Mouse (Mus musculus) ES-E14 (cell line): ENCODE measurements around the gene Kcng3. TPM values are rescaled to one million over a fixed set of nuclear protein-coding genes. Genes with fewer than 3 reads are reported as not detected.

Experiments
- DNase-seq: peaks from one replicate; pipeline ENCODE4 v3.0.0-alpha.2; 2013; ENCODE audit warnings: low read depth, low spot score
- H3K27ac ChIP-seq: 2 replicates; pipeline ENCODE4 v1.5.1; 2012; ENCODE audit warnings: low read depth, mild to moderate bottlenecking, low read length, moderate library complexity, mixed read lengths; ENCODE audit not compliant: poor library complexity, insufficient read depth, severe bottlenecking
- H3K36me3 ChIP-seq: 2 replicates; pipeline ENCODE4 v1.6.1; 2012; ENCODE audit warnings: mild to moderate bottlenecking, low read length, moderate library complexity, mixed read lengths; ENCODE audit not compliant: control insufficient read depth, poor library complexity, insufficient read depth, severe bottlenecking
- H3K4me1 ChIP-seq, 2 experiments: fragments of 150-350 bp in 1 of 2; sonication (generic) in 1 of 2; 2 replicates each; pipeline ENCODE4 v1.6.1; 2012; ENCODE audit warnings: low read length in 2 of 2, mild to moderate bottlenecking in 1 of 2, mixed read lengths in 1 of 2; ENCODE audit not compliant: control insufficient read depth in 2 of 2, insufficient read depth in 2 of 2, poor library complexity in 1 of 2
- H3K4me3 ChIP-seq, 2 experiments: fragments of 150-350 bp in 1 of 2; sonication (generic) in 1 of 2; 2 replicates each; pipeline ENCODE4 v1.5.1; 2012; ENCODE audit warnings: low read length in 2 of 2, low read depth in 1 of 2, mild to moderate bottlenecking in 1 of 2, mixed read lengths in 1 of 2; ENCODE audit not compliant: insufficient read depth in 1 of 2, poor library complexity in 1 of 2, severe bottlenecking in 1 of 2
- H3K9ac ChIP-seq: 2 replicates; pipeline ENCODE4 v1.6.1; 2012; ENCODE audit warnings: low read depth, mild to moderate bottlenecking, low read length, mixed read lengths; ENCODE audit not compliant: poor library complexity, insufficient read depth, severe bottlenecking
- H3K9me3 ChIP-seq: fragments of 150-350 bp; sonication (generic); 2 replicates; pipeline ENCODE4 v1.6.1; 2012; ENCODE audit warnings: low read depth, mild to moderate bottlenecking, low read length; ENCODE audit not compliant: control insufficient read depth, insufficient read depth
- CHD2 ChIP-seq: IDR thresholded peaks from 2 replicates; pipeline ENCODE4 v1.6.1; 2014; ENCODE audit warnings: mild to moderate bottlenecking, low read depth, low read length, inconsistent platforms
- HCFC1 ChIP-seq: IDR thresholded peaks from 2 replicates; pipeline ENCODE4 v1.6.1; 2012; ENCODE audit warnings: low read length, inconsistent platforms, borderline replicate concordance; ENCODE audit not compliant: insufficient read depth
- MAFK ChIP-seq: IDR thresholded peaks from 2 replicates; pipeline ENCODE4 v1.6.1; 2014; ENCODE audit warnings: mild to moderate bottlenecking, low read depth, low read length, inconsistent platforms; ENCODE audit not compliant: insufficient read depth
- ZC3H11A ChIP-seq: IDR thresholded peaks from 2 replicates; pipeline ENCODE4 v1.6.1; 2012; ENCODE audit warnings: low read depth, mild to moderate bottlenecking, inconsistent platforms, low read length, borderline replicate concordance
- ZNF384 ChIP-seq: IDR thresholded peaks from 2 replicates; pipeline ENCODE4 v1.6.1; 2012; ENCODE audit warnings: low read depth, low read length, inconsistent platforms
- in situ Hi-C, 2 experiments: fragments of 600-800 bp; cut with MboI; formaldehyde crosslinking; loops; one replicate each; pipeline ENCODE4 v1.15.1; 2025; ENCODE audit warnings: low sequenced_read_pairs in 2 of 2, inconsistent platforms in 1 of 2; ENCODE audit not compliant: unreplicated experiment in 2 of 2
- total RNA-seq: library from RNA; depleted of rRNA; stranded (reverse); fragments of 300-350 nt; gene quantifications from 2 replicates; pipeline ENCODE4 v1.2.3, GENCODE M21; 2012

The Kcng3 gene
- total RNA-seq, 1 experiment: 0.98 TPM

- H3K4me3 ChIP-seq: no peak overlapping the region
- no peak overlapping the region for H3K27ac ChIP-seq
- peaks cover 0 to 9% of the 10 kb centered on the region in 2 experiments; a peak in 1 of 4 replicates for H3K4me1 ChIP-seq
- H3K9me3 ChIP-seq: no peaks in the 10 kb centered on the region
- TF ChIP-seq HCFC1: no peak
- no peak for TF ChIP-seq MAFK
- no peak for TF ChIP-seq ZNF384
- no peak for TF ChIP-seq ZC3H11A
- H3K9ac ChIP-seq: no peak overlapping the region
- no peaks in the 10 kb centered on the region for H3K36me3 ChIP-seq
- in situ Hi-C loops: no loop called here
- DNase-seq: no peak
These were observed 69.3 kb downstream of the Kcng3 start for GRCm38 (mm10) chr17:83562153-83563010.

- Histone ChIP-seq H3K9ac (no peak overlapping the region), H3K27ac (no peak overlapping the region), H3K4me1 (peaks cover 0 to 3% of the 10 kb centered on the region in 2 experiments; a peak in 1 of 4 replicates), H3K36me3 (peaks cover 2% of the 10 kb centered on the region; the same call in 1 of the 2 replicates), H3K9me3 (no peaks in the 10 kb centered on the region), H3K4me3 (no peak overlapping the region)
- DNase-seq: no peak
- no peak for TF ChIP-seq HCFC1
- TF ChIP-seq ZC3H11A: no peak
- no peak for TF ChIP-seq ZNF384
- TF ChIP-seq MAFK: no peak
- TF ChIP-seq CHD2: no peak
- in situ Hi-C loops: no loop called here
These were observed 72.6 kb downstream of the Kcng3 start for GRCm38 (mm10) chr17:83559081-83559480.

- Histone ChIP-seq H3K9me3 (no peaks in the 10 kb centered on the region), H3K4me3 (no peak overlapping the region), H3K4me1 (peaks cover 0 to 2% of the 10 kb centered on the region in 2 experiments; a peak in 1 of 4 replicates), H3K9ac (no peak overlapping the region), H3K36me3 (peaks cover 2% of the 10 kb centered on the region; the same call in 1 of the 2 replicates), H3K27ac (no peak overlapping the region)
- TF ChIP-seq ZNF384: no peak
- no peak for TF ChIP-seq ZC3H11A
- no peak for TF ChIP-seq MAFK
- no peak for DNase-seq
- in situ Hi-C loops: no loop called here
These were observed 75.9 kb downstream of the Kcng3 start for GRCm38 (mm10) chr17:83555836-83556235.

- Histone ChIP-seq H3K9me3 (no peaks in the 10 kb centered on the region), H3K4me1 (peaks cover 0 to 2% of the 10 kb centered on the region in 2 experiments; a peak in 1 of 4 replicates), H3K4me3 (no peak overlapping the region), H3K9ac (no peak overlapping the region), H3K27ac (peak overlapping the region; percentile 61; the same call in 1 of the 2 replicates), H3K36me3 (peaks cover 2% of the 10 kb centered on the region; the same call in 1 of the 2 replicates)
- TF ChIP-seq MAFK (peak; percentile 100), CHD2 (no peak)
- no peak for DNase-seq
- in situ Hi-C loops: no loop called here
These were observed 76.7 kb downstream of the Kcng3 start for GRCm38 (mm10) chr17:83554997-83555396.
